Mouse (Mus musculus) adrenal gland, adult 2 months (tissue): ENCODE data around the gene Actl6a. TPM values are rescaled to one million over a fixed set of nuclear protein-coding genes. Genes with fewer than 3 reads are reported as not detected.
"Not testable (repeated sequence)": the region's sequence is repeated elsewhere in the genome, so short reads cannot be mapped to it uniquely, and the experiment has no call there.

Experiments used
- DNase-seq: peaks from one replicate; pipeline ENCODE4 v3.0.0; 2021
- long read RNA-seq: library from polyadenylated mRNA; stranded (forward); transcript quantifications from one replicate; pipeline ENCODE4 v2.0.0, GENCODE M21; 2021
- polyA plus RNA-seq: library from polyadenylated mRNA; depleted of rRNA; stranded (reverse); fragments of >200 nt; gene quantifications from 2 replicates; pipeline ENCODE4 v1.2.3, GENCODE M21; 2012; rRNA removed
- total RNA-seq, 2 experiments: library from RNA; stranded (reverse); gene quantifications; 2 replicates each; pipeline ENCODE4 v1.2.3; 2021

Gene Actl6a
- 10 to 100 TPM; 40.5 to 46.7 TPM for total RNA-seq
- polyA plus RNA-seq: 10.5 and 12.6 TPM in 2 replicates
- long read RNA-seq, transcript Actl6a-201 (14 exons, 2,010 nt): major isoform, 43 of 56 reads
- long read RNA-seq, partial matches to known transcripts: 2 of 56 reads
- long read RNA-seq, other reads (novel, unspliced or antisense): 11 of 56 reads

DNA sequence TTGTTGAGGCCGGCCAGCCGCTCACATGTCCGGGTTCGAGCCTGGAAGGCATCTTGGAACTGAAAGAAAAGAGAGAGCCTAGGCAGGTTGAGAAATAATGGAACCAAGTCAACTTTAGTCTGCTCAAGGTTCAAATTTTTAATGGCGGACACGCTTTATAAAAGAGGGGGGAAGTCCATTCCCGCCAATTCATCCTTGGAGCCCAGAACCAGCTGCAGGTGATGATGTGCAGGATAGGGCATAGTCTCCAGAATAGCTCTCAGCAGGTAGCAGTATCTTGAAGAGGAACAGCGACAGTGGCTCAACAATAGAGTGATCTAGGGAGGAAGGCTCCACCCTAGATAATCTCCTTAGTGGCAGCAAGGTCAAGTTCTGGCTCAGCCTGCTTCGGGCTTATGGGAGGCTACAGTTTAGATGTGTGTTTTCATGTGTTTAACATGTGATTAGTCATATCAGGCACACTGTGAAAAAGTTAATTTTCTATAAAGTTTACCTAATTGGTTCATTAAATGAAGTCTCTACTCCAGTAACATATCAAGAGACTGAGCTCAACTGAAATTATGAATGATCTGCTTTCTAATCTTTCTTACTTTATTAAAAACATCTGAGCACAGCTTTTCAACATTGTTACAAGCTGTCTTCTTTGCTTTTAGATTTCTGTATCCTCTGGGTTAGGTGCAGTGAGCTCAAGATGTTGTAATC, at the start of gene Actl6a:
Gene Actl6a (plus strand): TSS at position 652 of the 702 bp plus-strand sequence.
- DNase-seq: not testable (repeated sequence)

DNA sequence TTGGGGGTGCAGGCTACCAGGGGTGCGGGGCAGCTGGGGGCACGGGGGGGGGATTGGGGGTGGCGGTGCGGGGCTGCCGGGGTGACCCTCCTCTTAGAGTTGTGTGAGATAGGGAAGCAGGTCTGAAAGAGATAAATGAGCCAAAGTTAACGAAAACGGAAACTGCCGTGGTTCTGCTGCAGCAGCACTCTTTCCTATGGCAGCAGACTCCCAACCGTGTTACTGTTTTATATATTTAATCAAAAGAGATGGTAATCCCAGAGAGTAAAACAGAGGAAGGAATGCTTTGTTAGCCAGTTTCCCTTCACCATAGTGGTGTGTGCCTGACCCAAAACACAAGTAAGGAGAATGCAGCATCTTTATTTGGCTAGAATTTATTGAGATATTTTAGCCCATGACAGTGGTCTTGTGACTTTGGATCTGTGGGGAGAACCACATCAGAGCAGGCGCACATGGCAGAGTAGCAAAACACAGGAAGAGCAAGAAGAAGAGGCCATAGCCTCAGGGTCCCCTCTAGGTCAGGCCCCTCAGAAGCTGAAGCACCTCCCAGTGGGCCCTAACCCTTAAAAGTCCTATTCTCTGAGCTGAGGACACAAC, 49.6 kb upstream of the Actl6a start:
- DNase-seq: no peak

DNA sequence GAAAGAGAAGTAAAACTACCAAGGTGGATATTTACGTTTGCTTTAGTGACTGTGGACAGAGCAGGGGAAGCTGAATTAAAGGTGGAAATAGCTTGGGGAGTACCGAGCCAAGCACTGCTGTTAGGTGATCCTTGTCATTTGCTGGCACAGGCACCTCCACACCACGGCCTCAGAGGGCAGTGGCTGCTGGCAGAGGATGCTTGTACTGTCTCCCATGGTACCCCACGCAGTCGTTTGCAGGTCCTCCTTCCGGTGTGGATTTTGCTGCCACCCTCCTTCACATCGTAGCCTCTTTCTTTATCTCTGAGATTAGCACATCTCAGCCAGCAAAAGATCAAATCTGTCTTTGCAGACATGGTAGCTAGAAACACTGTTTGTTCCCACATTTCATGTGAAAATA, 47.7 kb upstream of the Actl6a start:
- DNase-seq: no peak

DNA sequence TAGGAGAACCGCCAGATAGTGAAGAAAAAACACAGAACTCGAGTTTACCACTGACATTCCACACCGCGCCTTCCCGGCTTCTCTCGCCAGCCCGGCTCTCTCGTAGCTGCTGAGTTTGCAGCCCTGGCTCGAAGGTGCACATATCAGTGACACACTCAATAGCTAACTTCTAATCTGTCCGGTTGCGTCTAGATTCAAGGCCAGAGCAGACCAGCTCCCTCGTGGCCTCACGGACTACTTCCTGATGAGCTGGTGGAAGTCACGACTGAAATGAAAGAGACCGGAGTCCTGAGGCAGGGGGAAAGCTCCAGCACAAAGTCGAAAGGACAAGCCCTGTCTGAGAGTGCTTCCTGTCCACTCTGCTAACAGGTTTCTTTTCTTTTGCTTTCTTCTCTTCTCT, 47.3 kb upstream of the Actl6a start:
- peak; percentile 53 for DNase-seq

DNA sequence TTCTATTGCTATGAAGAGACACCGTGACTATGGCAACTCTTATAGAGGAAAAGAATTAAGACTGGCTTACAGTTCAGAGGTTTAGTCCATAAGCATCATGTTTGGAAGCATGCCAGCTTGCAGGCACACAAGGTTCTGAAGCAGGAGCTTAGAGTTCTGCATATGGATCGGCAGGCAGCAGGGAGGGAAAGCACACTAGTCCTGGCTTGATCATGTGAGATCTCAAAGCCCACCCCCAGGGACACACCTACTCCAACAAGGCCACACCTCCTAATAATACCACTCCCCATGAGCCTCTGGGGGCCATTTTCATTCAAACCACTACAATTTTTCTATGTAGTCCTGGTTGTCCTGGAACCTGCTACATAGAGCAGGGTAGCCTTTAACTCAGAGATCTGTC, 46.6 kb upstream of the Actl6a start:
- DNase-seq: no peak

DNA sequence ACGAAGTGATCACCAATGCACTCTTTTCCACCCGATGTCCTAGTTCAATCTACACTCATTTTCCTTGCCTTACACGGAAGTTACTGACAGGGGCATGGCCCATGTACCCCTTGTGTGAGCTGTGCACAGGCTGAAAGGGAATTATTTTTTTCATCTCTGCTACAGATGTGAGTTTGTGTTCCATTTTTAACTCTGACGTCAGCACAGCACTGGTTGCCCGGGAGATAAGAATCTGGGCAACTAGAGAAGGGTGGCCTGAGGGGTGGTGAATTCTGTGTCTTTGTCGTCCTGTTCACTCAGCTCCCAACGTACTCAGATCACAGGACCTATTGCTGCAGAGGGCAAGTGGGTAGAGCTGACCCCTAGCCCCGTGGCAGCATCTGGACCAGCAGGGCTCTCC, 45.8 kb upstream of the Actl6a start:
- DNase-seq: peak; percentile 62

DNA sequence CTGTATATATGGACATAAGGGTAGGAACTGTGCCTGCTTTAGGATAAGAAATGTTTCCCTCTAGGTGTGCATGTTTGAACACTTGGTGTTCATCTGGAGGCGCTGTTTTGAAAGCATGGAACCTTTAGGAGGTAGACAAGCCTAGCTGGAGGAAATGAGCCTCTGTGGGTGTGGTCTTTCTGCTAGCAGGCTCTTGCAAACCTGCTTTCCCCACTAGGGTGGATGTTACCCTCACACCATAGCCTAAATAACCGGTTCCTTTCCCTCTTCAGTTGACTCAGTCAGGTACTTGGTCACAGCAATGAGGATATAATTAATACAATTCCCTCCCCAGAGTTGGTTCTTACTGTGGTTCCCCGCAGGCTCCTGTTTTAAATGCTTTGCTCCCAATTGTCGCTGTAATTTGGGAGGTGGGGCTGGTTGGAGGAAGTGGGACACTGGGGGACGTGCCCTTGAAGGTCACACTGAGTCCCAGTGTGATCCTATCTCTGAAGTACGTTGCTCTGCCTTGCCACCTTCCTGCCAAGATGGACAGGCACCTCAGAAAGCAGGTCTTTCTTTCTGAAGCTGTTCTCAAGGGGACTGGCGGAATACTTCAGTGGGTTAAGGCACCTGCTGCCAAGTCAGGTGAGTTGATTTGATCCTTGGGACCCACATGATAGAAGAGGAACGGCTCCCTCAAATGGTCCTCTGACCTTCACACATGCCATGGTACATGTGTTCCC, 45.1 kb upstream of the Actl6a start:
- DNase-seq: no peak

DNA sequence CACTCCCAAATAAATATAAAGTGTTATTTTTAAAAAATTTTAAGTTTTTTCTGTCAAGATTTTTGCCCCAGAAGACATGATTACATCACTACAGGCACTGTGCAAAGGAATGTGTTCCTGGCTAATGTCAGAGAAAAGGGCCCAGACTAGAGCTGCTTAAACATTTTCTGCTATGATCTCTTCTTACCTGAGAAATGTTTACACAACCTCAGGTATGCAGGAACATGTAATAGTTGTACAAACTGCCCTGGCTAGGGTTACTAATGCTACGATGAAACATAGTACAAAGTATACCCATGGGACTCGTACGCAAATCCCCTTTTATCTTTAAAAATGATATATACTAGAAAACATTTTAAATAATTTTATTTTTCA, 44.6 kb upstream of the Actl6a start:
- no peak for DNase-seq

DNA sequence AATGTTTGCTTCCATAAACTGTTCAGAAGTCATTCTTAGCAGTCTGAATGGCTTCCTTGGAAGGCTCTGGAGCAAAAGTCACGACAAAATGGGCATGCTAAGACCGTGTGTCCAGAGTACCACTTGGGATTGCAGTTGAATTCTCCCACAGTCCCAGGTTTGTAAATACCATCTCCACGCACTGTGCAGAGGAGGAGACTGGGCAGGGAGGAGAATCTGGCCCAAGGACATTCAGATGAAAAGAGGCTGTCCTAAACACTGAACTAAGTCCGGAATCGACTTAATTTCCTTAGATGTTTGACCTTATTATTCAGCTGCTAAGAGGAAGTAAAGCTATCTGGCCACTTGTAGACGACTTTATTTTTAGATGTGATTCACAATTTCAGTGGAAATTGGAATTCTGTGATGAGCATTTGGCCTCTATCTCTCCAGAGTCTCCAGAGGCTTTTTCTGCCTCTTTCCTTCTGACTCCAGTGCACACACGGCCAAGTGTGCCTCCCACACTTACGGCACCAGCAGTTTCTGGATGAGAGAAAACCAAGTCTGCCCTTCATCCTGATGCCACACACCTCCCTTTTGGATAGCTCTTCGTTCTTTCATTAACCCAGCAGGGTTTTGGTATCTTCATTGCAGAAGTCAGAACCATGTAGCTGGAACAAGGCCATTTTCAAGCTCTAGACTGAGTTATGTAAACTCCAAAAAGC, 37.7 kb upstream of the Actl6a start:
- DNase-seq: peak; percentile 28

DNA sequence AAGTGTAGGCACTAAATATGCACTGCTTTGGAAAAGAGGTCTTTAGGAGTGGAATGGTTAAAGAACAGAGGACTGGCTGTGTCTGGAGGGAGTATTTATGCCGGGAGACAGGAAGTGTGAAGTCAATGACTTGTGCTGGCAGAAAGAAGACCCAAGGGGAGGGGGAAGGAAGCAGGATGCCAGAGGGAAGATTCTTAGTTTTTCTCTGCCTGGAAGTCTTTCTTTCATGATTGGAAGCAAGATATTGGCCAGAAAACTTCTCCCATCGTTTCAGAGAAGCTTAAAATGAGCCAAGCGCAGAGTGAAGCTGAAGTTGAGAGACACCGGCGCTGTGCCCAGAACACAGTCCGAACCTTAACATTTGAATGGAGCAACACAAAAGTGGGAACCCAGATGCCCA, 36.9 kb upstream of the Actl6a start:
- DNase-seq: peak; percentile 23

DNA sequence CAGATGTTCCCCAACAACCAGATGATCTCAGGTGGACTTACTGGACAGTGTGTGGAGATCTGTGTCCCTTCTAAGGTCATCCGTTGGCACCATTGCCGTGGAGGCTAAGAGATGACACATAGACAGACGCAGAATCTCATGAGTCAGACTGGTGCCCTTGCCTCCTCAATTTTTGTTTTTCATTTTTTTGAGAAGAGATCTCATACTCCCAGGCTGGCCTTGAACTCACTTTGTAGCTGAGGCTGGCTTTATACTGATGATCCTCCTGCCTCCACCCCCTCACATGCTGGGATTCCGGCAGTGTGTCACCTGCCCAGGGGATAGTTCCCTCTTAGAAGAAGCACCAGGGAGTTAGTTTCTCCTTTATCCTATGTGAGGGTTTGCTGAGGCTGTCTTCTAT, 35.9 kb upstream of the Actl6a start:
- peak; percentile 84 for DNase-seq

DNA sequence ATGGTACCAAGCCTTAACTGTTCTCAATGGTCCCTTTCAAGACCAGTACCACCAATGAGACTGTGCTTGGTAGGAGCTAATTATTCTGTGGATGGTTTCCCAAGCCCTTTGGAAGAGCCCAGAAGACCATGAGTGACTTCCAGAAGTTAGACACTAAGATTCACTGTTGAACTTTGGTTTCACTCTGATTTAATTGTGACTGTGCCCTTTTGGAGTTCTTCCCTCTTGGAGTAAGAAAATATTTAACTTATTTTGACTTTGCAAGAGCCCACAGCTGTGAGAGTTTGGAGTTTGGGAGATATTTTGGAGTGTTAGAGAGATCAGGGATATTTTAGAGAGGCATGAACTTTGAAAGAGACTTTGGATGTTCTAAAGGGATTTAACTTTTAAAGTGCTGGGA, 32.9 kb upstream of the Actl6a start:
- DNase-seq: no peak

DNA sequence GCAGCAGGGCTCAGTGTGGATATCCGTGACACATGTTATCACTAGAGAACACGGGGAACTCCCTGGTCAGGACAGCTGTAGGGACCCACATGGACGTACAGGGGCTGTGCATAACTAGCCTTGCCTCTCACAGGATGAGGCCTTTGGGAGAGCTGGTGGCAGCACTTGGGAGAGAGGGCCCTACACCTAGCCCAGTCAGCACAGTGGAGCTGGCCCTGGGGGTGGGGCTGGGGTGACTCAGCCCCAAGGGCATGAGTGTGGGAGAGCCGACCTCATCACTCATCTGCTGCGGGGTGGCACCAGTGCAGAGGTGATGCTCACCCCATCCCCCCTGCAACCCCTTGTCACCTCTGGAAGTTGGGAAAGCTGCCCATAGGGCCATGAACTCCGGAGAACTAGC, 29.7 kb upstream of the Actl6a start:
- DNase-seq: peak; percentile 89

DNA sequence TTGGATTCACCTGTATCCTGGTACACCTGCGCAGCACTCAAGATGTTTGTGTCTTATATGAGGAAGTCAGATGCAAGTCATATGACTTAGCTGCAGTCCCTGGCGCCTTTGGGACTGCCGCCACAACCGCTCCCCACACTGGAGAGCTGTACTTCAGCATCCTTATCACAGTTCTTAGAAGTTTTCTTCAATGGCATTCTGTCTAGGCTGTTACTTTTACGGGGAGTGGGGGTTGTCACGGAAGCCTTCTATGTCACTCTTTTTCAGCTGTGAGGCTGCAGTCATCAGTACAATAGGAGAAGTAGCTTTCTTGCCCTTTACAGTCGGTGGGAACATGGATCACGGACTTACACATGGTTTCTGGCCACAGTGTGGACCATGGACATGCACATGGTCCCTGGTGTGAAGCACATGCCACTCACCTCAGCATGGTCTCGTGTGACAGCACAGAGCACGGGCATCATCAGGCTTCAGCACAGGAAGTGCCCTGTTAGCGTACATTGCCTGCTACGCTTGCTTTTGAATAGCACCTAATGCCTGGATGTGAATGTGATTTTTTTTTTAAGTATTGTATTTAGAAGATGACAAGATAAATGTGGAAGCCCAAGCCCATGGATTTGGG, 23.1 kb upstream of the Actl6a start:
- no peak for DNase-seq

DNA sequence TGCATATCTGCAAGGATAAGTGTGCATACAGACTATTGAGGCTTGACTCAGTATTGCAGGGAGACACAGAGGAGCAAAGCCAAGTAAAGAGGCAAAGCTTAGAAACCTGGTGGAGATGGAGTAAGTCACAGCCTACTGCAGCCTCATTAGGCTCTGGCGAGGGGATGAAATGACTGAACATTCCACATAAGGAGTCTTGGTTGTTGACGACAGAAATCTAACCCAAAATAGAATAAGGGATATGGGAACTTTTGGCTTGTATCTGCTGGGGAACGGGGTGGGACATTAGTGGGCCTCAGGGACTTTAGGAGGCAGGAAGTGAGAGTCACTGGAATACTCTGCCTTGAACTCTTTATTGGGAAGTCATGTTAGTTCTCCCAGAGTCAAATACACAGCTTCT, 21.5 kb upstream of the Actl6a start:
- no peak for DNase-seq

DNA sequence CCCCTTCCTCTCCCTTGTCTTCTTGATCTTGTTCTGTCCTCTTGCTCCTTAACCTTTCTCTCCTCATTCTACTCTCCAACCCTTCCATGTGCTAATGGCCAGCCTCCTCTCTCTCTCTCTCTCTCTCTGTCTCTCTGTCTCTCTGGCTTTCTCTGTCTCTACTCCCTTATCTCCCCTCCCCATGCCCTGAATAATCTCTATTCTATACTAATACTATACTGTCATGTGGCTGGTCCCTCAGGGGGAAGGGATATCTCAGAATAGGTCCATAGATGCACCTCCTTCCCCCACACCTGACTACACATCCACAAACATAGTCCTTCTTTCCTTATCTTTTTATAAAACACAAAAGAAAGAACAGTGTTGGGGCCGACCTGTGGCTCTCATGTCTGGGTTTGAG, 19.6 kb upstream of the Actl6a start:
- DNase-seq: no peak

DNA sequence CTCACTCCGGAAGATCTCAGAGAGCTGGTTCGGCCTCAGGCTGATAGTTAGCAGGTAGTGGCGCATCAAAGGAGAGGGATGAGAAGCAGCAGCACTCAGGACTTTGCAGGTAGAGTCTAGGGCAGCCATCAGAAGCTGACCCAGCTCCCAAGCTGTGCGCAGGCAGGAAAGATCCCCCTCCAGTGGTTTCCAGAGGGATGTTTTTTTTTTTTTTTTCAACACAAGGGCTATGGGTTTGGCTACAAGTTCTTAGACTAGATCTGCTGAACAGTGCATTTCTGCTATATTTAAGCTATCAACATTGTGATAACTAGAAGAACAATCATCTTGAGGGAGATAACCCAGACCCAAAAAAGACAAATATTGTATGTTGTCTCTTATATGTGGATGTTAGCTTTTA, 18.9 kb upstream of the Actl6a start:
- no peak for DNase-seq

DNA sequence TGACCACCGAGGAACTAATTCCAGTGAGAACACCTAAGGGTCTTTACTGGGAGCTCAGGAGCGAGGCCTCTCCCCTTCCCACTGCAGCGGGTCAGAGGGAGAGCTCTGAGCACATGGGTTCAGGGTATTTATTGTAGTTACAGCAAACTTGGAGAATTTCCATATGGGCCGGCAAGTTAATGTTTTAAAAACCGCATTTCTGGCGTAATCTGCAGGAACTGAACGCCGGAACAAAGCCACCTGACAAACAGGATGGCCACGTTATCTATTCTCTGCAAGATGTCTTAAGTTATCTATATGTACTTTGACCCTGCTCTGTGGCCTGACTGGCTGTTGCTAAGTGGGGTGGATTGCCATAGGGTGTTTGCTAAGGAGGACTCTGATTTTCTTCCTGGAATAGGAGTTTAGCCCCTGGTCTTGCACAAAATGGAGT, 16.5 kb upstream of the Actl6a start:
- DNase-seq: no peak

DNA sequence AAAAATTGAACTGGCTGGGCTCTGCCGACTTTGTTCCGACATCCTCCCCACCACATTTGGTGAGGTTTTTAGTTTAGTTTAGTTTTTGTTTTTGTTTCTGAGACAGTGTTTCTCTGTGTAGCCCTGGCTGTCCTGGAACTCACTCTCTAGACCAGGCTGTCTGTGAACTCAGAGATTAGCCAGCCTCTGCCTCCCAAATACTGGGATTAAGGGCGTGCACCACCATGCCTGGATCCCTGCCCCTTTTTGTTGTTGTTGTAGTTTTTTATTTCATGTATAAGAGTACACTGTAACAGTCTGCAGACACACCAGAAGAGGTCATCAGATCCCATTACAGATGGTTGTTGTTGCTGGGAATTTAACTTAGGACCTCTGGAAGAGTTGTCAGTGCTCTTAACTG, 16.1 kb upstream of the Actl6a start:
- no peak for DNase-seq

DNA sequence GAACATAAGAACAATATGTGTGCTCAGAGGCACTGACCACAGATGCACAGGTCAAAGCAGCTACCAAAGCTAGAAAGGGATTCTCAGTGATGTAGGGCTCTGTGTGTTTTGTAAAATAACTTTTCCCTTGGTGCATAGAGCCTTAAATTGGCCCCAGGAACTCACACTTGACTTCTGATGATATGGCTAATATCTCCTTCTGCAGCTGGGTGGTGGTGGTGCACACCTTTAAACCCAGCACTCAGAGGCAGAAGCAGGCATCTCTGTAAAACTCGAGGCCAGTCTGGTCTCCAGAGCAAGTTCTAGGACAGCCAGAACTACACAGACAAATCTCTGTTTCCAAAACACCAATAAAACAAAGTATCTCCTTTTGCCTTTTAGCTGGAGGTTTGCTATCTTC, 15.2 kb upstream of the Actl6a start:
- DNase-seq: no peak

DNA sequence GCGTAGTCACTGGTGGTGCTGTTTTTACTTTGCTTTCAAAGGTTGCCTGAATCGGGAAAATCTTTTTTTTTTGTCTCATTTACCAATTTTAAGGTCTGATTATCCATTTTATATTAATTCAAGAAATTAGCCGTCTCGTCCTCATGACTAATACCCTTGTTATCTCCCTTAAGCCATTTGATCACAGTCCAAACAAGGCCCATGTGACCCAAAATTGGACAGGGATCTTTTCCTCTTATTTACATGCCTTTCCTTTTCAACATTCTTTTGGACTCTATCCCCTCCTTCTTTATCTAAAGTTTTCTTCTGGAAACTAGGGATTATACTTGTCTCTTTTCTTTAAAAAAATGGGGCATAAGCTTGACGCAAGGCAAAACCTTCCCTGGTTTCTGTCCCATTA, 14.3 kb upstream of the Actl6a start:
- DNase-seq: no peak

DNA sequence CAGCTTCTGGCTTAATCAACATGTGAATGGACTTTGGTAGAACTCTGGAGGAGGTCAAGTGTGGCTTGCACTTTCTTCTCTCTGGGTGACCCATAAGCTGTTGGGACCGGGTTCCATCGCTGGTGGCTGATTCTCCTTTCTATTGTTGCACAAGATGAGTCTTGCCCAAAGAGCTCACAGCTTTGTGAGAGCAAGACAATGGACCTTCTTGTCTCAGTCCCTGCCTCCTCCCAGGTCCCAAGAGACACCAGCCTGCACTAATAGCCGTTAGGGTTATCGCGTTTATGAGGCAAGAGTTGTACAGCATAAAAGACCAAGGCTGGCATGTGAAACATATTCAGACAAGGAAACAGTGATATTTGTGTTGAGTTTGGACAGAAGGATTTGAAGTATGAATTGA, 11.9 kb upstream of the Actl6a start:
- DNase-seq: no peak
